ENCODE assay signal across 10 mouse cellular contexts in the genomic region with DNA sequence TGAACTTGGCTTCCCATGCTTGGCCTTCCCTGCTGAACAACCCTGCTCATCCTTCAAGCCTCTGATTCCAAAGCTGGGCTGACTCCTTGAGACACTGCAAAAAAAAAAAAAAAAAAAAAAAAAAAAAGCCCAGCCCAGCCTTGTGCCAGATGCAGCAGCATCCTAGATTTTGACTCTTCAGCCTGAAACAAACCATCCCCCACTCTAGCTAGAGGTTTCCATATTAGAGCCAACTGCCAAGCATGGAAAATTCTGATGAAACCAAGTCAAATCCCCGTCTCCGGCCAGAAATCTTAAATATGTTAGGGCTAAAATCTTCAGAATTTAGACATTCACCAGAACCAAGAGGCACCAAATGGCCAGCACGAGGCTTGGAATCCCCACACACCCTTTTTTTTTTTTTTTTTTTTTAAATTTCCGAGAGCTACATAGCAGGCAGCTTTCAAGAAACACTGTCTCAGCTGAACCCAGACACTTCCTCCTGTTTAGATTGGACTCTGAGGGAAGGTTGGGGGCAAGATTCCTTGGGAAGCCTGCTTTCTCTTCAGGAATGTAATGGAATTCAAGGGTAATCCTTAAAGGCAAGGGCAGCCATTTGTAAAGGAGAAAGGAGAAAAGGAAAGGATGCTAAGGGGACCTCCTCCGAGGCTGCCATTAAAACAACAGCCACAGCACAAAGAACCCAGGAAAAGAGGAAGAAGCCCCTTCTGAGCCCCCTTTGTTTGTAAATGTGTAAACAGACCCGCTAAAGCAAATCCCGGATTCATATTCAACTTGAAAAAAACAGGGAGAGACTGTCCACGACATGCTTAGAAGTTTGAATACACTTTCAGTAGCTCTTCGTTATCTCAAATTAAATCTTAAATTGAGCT.
DNase-seq lines count a peak whose midpoint lies in the region; ATAC-seq and TF ChIP-seq lines count a peak whose summit lies in the region.
"Had no signal": no experiment of that assay in that cellular context is flagged by ENCODE, and none has a peak within 500 bp of the region (broad histone marks: within the 10 kb centered on the region; RNA-seq: fewer than 3 reads in every experiment).

No protein-coding gene starts in this region.

- no peaks in the 10 kb centered on the region for H3K36me3 ChIP-seq in forebrain, embryonic 13.5 days (ENCODE audit: poor library complexity, severe bottlenecking)
- H3K36me3 ChIP-seq in forebrain, embryonic 16.5 days (ENCODE audit: control insufficient read depth, insufficient read depth), result no peaks in the 10 kb centered on the region
- H3K36me3 ChIP-seq in lung, embryonic 16.5 days (ENCODE audit: control insufficient read depth, insufficient read depth, low read length), result no peaks in the 10 kb centered on the region
- no peaks in the 10 kb centered on the region for H3K36me3 ChIP-seq in embryonic facial prominence, embryonic 15.5 days
- H3K36me3 ChIP-seq in stomach, embryonic 15.5 days, result no peaks in the 10 kb centered on the region
- H3K36me3 ChIP-seq: hindbrain, embryonic 15.5 days had no signal

- 13% methylated on average over 9 of the region's 9 CpGs for WGBS in forebrain, embryonic 13.5 days
- 24% methylated on average over 9 of the region's 9 CpGs for WGBS in forebrain, embryonic 16.5 days
- WGBS in lung, embryonic 16.5 days, result 24% methylated on average over 9 of the region's 9 CpGs
- 40% methylated on average over 9 of the region's 9 CpGs for WGBS in lung, adult 2 months
- WGBS in embryonic facial prominence, embryonic 15.5 days, result 14% methylated on average over 9 of the region's 9 CpGs
- 23% methylated on average over 9 of the region's 9 CpGs for WGBS in stomach, embryonic 15.5 days

- peaks cover 12% of the 10 kb centered on the region for H3K27me3 ChIP-seq in forebrain, embryonic 13.5 days
- peaks cover 11% of the 10 kb centered on the region for H3K27me3 ChIP-seq in forebrain, embryonic 16.5 days (replicated peaks; ENCODE audit: control insufficient read depth, insufficient read depth, low read length)
- no peaks in the 10 kb centered on the region for H3K27me3 ChIP-seq in lung, embryonic 16.5 days (ENCODE audit: control insufficient read depth, insufficient read depth, low read depth, low read length)
- no peaks in the 10 kb centered on the region for H3K27me3 ChIP-seq in embryonic facial prominence, embryonic 15.5 days
- H3K27me3 ChIP-seq in stomach, embryonic 15.5 days (replicated peaks), result no peaks in the 10 kb centered on the region
- H3K27me3 ChIP-seq: hindbrain, embryonic 15.5 days had no signal

- H3K9me3 ChIP-seq in forebrain, embryonic 13.5 days (replicated peaks), result no peaks in the 10 kb centered on the region
- no peaks in the 10 kb centered on the region for H3K9me3 ChIP-seq in forebrain, embryonic 16.5 days (ENCODE audit: control insufficient read depth, low read length)
- H3K9me3 ChIP-seq in lung, embryonic 16.5 days (ENCODE audit: control insufficient read depth, low read length), result no peaks in the 10 kb centered on the region
- no peaks in the 10 kb centered on the region for H3K9me3 ChIP-seq in embryonic facial prominence, embryonic 15.5 days (replicated peaks)
- no peaks in the 10 kb centered on the region for H3K9me3 ChIP-seq in stomach, embryonic 15.5 days
- H3K9me3 ChIP-seq: hindbrain, embryonic 15.5 days had no signal

- DNase-seq in lung, adult 2 months, result no peak
- no peak for DNase-seq in layer of hippocampus, adult 11-12 months (ENCODE audit: low spot score)
- no peak for DNase-seq in left cerebral cortex, adult 9 months (ENCODE audit: low spot score in 2 of 2)
- DNase-seq: cerebellum, adult 11-12 months had no signal

- TF ChIP-seq CTCF in lung, adult 2 months (IDR thresholded peaks at IDR 0.05; ENCODE audit: insufficient read depth, low read length), result no peak

- H3K4me1 ChIP-seq in forebrain, embryonic 13.5 days, result peaks cover 18% of the 10 kb centered on the region
- H3K4me1 ChIP-seq in forebrain, embryonic 16.5 days (replicated peaks; ENCODE audit: control insufficient read depth, insufficient read depth, low read length), result peaks cover 4% of the 10 kb centered on the region
- H3K4me1 ChIP-seq in lung, embryonic 16.5 days (replicated peaks; ENCODE audit: control insufficient read depth, insufficient read depth, low read length), result peaks cover 37% of the 10 kb centered on the region
- no peaks in the 10 kb centered on the region for H3K4me1 ChIP-seq in lung, adult 2 months (ENCODE audit: control insufficient read depth, insufficient read depth, low read length)
- H3K4me1 ChIP-seq in embryonic facial prominence, embryonic 15.5 days, result peaks cover 37% of the 10 kb centered on the region
- peaks cover 15% of the 10 kb centered on the region; the same call in 1 of the 2 replicates for H3K4me1 ChIP-seq in stomach, embryonic 15.5 days

- TF ChIP-seq POLR2A in lung, adult 2 months (IDR thresholded peaks at IDR 0.05; ENCODE audit: borderline replicate concordance, extremely low read depth, low read depth, low read length), result no peak

- H3K9ac ChIP-seq in forebrain, embryonic 13.5 days, result 0 out of 2 replicates have a peak overlapping the region, but pooled peaks have one; percentile 19
- no peak overlapping the region for H3K9ac ChIP-seq in forebrain, embryonic 16.5 days (replicated peaks; ENCODE audit: low read depth, low read length)
- H3K9ac ChIP-seq in lung, embryonic 16.5 days (ENCODE audit: low read length), result no peak overlapping the region
- H3K9ac ChIP-seq in embryonic facial prominence, embryonic 15.5 days, result no peak overlapping the region
- H3K9ac ChIP-seq in stomach, embryonic 15.5 days, result no peak overlapping the region
- H3K9ac ChIP-seq: hindbrain, embryonic 15.5 days had no signal

- H3K4me3 ChIP-seq in forebrain, embryonic 13.5 days, result no peak overlapping the region
- H3K4me3 ChIP-seq in forebrain, embryonic 16.5 days (replicated peaks; ENCODE audit: low read length), result no peak overlapping the region
- H3K4me3 ChIP-seq in lung, embryonic 16.5 days (ENCODE audit: low read length), result no peak overlapping the region
- no peak overlapping the region for H3K4me3 ChIP-seq in lung, adult 2 months (replicated peaks; ENCODE audit: extremely low read depth, low read depth, low read length)
- no peak overlapping the region for H3K4me3 ChIP-seq in embryonic facial prominence, embryonic 15.5 days (replicated peaks)
- no peak overlapping the region for H3K4me3 ChIP-seq in stomach, embryonic 15.5 days (replicated peaks)
- H3K4me3 ChIP-seq: hindbrain, embryonic 15.5 days had no signal

- no peak overlapping the region for H3K4me2 ChIP-seq in forebrain, embryonic 13.5 days
- no peak overlapping the region for H3K4me2 ChIP-seq in forebrain, embryonic 16.5 days (ENCODE audit: low read length)
- peak overlapping the region; percentile 30 for H3K4me2 ChIP-seq in lung, embryonic 16.5 days (ENCODE audit: low read depth, low read length)
- 0 out of 2 replicates have a peak overlapping the region, but pooled peaks have one; percentile 15 for H3K4me2 ChIP-seq in embryonic facial prominence, embryonic 15.5 days (replicated peaks)
- 0 out of 2 replicates have a peak overlapping the region, but pooled peaks have one; percentile 19 for H3K4me2 ChIP-seq in stomach, embryonic 15.5 days
- H3K4me2 ChIP-seq: hindbrain, embryonic 15.5 days had no signal

- no peak overlapping the region for H3K27ac ChIP-seq in forebrain, embryonic 13.5 days
- H3K27ac ChIP-seq in forebrain, embryonic 16.5 days (ENCODE audit: low read length), result no peak overlapping the region
- H3K27ac ChIP-seq in lung, embryonic 16.5 days (ENCODE audit: low read length), result peak overlapping the region; percentile 86
- peak overlapping the region; percentile 78 for H3K27ac ChIP-seq in embryonic facial prominence, embryonic 15.5 days (replicated peaks)
- H3K27ac ChIP-seq in stomach, embryonic 15.5 days, result peak overlapping the region; percentile 77
- H3K27ac ChIP-seq: hindbrain, embryonic 15.5 days had no signal

- no peak for ATAC-seq in forebrain, embryonic 13.5 days
- ATAC-seq in forebrain, embryonic 16.5 days, result no peak
- peak; percentile 49 for ATAC-seq in lung, embryonic 16.5 days (ENCODE audit: low read depth)
- ATAC-seq in embryonic facial prominence, embryonic 15.5 days (ENCODE audit: insufficient number of reproducible peaks, low FRiP score, low TSS enrichment, low read depth), result no peak
- ATAC-seq in stomach, embryonic 15.5 days (ENCODE audit: insufficient read depth, low FRiP score, low read depth), result no peak

Comparison
In these comparisons a context has a peak if more than half of its experiments do, and no peak if none do; other contexts are left out.
1. H3K27ac ChIP-seq: peak in lung, embryonic 16.5 days (single experiment), embryonic facial prominence, embryonic 15.5 days (single experiment) and stomach, embryonic 15.5 days (single experiment); none in forebrain, embryonic 13.5 days (single experiment) and forebrain, embryonic 16.5 days (single experiment).
2. H3K4me2 ChIP-seq: peak in lung, embryonic 16.5 days (single experiment), embryonic facial prominence, embryonic 15.5 days (single experiment) and stomach, embryonic 15.5 days (single experiment); none in forebrain, embryonic 13.5 days (single experiment) and forebrain, embryonic 16.5 days (single experiment).